Mouse (Mus musculus) midbrain, embryonic 10.5 days (tissue): ENCODE measurements around the gene Abcb1a. TPM values are rescaled to one million over a fixed set of nuclear protein-coding genes. Genes with fewer than 3 reads are reported as not detected.
"Not testable (repeated sequence)": the region's sequence is repeated elsewhere in the genome, so short reads cannot be mapped to it uniquely, and the experiment has no call there.

Source experiments
- DNase-seq: peaks from one replicate; pipeline ENCODE4 v3.0.0-alpha.2; 2017; ENCODE audit warnings: low spot score
- H3K27ac ChIP-seq: fragments of 300-500 bp; sonication (generic); replicated peaks from 2 replicates; pipeline ENCODE4 v1.5.1; 2016; ENCODE audit warnings: mild to moderate bottlenecking
- H3K27me3 ChIP-seq: fragments of 300-500 bp; sonication (generic); 2 replicates; pipeline ENCODE4 v1.6.1; 2016; ENCODE audit warnings: low read depth, mild to moderate bottlenecking; ENCODE audit not compliant: poor library complexity, severe bottlenecking
- H3K36me3 ChIP-seq: fragments of 300-500 bp; sonication (generic); 2 replicates; pipeline ENCODE4 v1.6.1; 2016; ENCODE audit warnings: mild to moderate bottlenecking, moderate library complexity
- H3K4me1 ChIP-seq: fragments of 300-500 bp; sonication (generic); 2 replicates; pipeline ENCODE4 v1.6.1; 2016
- H3K4me3 ChIP-seq: fragments of 300-500 bp; sonication (generic); 2 replicates; pipeline ENCODE4 v1.5.1; 2016; ENCODE audit warnings: mild to moderate bottlenecking, moderate library complexity
- H3K9me3 ChIP-seq: fragments of 300-500 bp; sonication (generic); replicated peaks from 2 replicates; pipeline ENCODE4 v1.6.1; 2016; ENCODE audit warnings: mild to moderate bottlenecking
- WGBS: fragments of 180-500 bp; shearing (Covaris S2); methylation state at CpG from one replicate; pipeline ENCODE4 v1.1.7; 2016; 5-methylcytosine and 5-hydroxymethylcytosine counted together
- polyA plus RNA-seq: library from polyadenylated mRNA; unstranded; fragments of >200 nt; fragmentation: Nextera tagmentation; extraction: Ambion mirVana; gene quantifications from 2 replicates; pipeline ENCODE4 v1.2.1, GENCODE M21; 2016

Abcb1a gene
- polyA plus RNA-seq, 1 experiment from 2014 or later = 0.31 TPM

DNA sequence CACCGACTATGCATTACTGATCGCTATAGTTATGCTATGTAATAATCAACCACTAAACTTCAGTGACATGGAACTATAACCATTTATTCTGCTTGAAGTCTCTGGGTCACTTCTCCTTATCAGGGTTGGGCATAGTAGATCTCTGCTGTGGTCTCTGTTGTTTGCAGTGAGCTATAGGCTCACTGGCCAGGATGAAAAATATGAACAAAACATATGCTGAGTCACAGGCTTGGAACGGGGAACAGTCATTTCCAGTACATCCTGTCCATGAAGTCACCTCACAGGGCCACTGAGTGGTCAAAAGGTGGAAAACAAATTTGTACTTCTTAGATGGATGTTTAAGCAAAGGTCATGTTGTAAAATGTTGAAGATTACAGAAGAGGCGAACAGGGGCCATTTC lies 77.2 kb downstream of the Abcb1a start:
- Histone ChIP-seq H3K4me1 (no peaks in the 10 kb centered on the region), H3K27ac (no peak overlapping the region), H3K27me3 (no peaks in the 10 kb centered on the region), H3K9me3 (no peaks in the 10 kb centered on the region), H3K4me3 (no peak overlapping the region), H3K36me3 (no peaks in the 10 kb centered on the region)
- no peak for DNase-seq
- WGBS = 93% methylated on average over 4 of the region's 4 CpGs

DNA sequence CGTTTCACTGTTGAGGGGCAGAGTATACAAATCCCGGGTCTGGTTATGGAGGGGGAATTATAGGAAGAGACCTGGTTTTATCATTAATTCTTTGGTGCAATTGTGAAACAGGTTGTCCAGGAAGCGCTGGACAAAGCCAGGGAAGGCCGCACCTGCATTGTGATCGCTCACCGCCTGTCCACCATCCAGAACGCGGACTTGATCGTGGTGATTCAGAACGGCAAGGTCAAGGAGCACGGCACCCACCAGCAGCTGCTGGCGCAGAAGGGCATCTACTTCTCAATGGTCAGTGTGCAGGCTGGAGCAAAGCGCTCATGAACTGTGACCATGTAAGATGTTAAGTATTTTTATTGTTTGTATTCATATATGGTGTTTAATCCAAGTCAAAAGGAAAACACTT lies 87.4 kb downstream of the Abcb1a start:
- H3K4me1 ChIP-seq, H3K9me3 ChIP-seq, H3K27me3 ChIP-seq, DNase-seq, H3K36me3 ChIP-seq, H3K4me3 ChIP-seq, H3K27ac ChIP-seq: not testable (repeated sequence)
- WGBS = 91% methylated on average over 13 of the region's 13 CpGs

DNA sequence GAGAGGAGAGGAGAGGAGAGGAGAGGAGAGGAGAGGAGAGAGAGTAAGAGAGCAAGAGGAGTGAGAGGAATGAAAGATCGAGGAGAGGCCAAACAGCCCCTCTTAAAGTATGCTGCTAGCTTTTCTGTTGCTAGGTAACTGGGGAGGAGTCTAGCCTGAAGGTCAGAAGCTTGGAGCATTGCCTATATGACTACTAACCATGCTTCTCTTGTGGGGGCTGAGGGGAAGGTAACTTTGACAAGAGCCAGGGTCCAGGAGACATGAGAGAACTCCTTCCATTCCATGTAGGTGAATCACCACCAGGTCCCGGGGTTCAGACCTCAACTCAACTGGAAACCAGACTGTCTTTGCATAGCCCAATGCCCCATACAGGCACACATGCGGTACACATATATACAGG lies 113.0 kb downstream of the Abcb1a start:
- no peak for DNase-seq
- no peaks in the 10 kb centered on the region for H3K27me3 ChIP-seq
- 63% methylated on average over 3 of the region's 3 CpGs for WGBS
- H3K4me3 ChIP-seq = no peak overlapping the region
- no peaks in the 10 kb centered on the region for H3K9me3 ChIP-seq
- H3K4me1 ChIP-seq = no peaks in the 10 kb centered on the region
- H3K27ac ChIP-seq = no peak overlapping the region
- no peaks in the 10 kb centered on the region for H3K36me3 ChIP-seq

DNA sequence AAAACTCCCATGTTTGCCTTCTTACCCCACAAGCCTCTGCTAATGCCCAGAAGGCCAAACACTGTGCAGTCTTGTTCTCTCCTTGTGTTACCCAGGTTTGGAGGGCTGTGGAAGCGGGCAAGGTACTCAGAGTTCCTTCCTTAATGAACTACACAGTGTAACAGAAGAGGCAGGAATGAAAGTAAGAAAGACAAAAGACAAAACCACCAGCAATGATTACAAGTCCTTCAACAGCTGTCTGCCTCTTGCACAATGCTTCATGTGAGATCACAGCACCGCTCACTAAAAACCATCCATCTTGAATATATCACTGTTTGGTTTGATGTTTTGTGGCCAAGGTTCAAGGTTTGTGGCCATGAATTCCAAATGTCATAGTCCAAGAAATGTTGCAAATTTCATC lies 118.4 kb downstream of the Abcb1a start:
- DNase-seq = no peak
- 89% methylated on average over 2 of the region's 2 CpGs for WGBS

DNA sequence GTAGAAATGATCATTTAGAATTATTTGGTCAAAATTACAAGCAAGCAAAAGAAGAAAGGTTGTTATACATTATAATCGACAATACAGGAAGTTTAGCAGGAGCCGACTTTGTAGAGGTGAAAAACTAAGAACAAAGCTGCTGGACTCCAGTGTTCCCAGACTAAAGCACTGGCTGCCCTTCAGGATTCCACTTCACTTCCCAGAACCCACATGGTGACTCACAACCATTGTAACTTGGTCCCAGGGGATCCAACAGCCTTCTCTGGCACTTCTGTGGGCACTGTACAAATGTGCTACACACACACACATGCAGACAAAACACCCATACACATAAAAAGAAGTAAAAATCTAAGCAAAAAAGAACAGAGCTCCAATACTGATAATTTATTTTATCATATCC lies 118.9 kb downstream of the Abcb1a start:
- no peak for DNase-seq
- H3K27ac ChIP-seq = no peak overlapping the region
- H3K9me3 ChIP-seq = no peaks in the 10 kb centered on the region
- no peak overlapping the region for H3K4me3 ChIP-seq
- no peaks in the 10 kb centered on the region for H3K4me1 ChIP-seq
- no peaks in the 10 kb centered on the region for H3K27me3 ChIP-seq
- no peaks in the 10 kb centered on the region for H3K36me3 ChIP-seq
- 81% methylated on average over 2 of the region's 2 CpGs for WGBS

More for the DNA sequence above, 118.4 kb downstream of the Abcb1a start:
- H3K27me3 ChIP-seq = no peaks in the 10 kb centered on the region
- H3K4me1 ChIP-seq = no peaks in the 10 kb centered on the region
- no peak overlapping the region for H3K27ac ChIP-seq
- no peaks in the 10 kb centered on the region for H3K9me3 ChIP-seq
- H3K36me3 ChIP-seq = no peaks in the 10 kb centered on the region
- H3K4me3 ChIP-seq = no peak overlapping the region

DNA sequence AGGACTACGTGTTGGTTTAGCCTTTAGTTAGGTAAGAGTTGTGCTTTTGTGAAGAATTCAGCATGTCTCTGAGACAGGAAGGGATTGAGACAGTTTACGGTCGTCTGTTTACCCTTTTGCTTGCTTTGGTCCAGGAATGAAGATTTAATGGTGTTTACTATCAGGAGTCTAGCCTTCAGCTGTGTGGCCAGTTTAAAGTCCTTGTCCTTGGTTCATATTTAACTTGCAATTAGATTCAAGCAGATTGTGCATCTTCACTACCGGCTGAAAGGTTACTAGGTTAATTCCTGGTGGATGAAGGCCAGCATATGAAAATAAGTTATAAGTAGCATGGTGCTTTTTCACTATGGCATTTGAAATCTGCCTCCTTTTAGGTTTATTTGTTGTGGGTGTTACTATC lies 132.4 kb downstream of the Abcb1a start:
- DNase-seq = no peak
- 80% methylated on average over 4 of the region's 4 CpGs for WGBS

More for the DNA sequence above, 132.4 kb downstream of the Abcb1a start:
- H3K9me3 ChIP-seq = no peaks in the 10 kb centered on the region
- H3K4me3 ChIP-seq = no peak overlapping the region
- H3K27me3 ChIP-seq = peaks cover 9% of the 10 kb centered on the region
- no peaks in the 10 kb centered on the region for H3K36me3 ChIP-seq
- H3K27ac ChIP-seq = no peak overlapping the region
- H3K4me1 ChIP-seq = no peaks in the 10 kb centered on the region

Other genes starting within 250 kb of the Abcb1a start
- 56.1 and 62.5 TPM in 2 replicates for gene Dbf4, start 237.4 kb upstream of the Abcb1a start, polyA plus RNA-seq
- gene Slc25a40, start 237.2 kb upstream of the Abcb1a start, polyA plus RNA-seq = 9.6 and 9.7 TPM in 2 replicates
- 4.0 and 6.4 TPM in 2 replicates for gene Rundc3b, start 37.1 kb upstream of the Abcb1a start, polyA plus RNA-seq
- gene Abcb1b, start 138.1 kb downstream of the Abcb1a start, polyA plus RNA-seq = 0.42 and 1.4 TPM in 2 replicates
- gene Abcb4, start 233.6 kb downstream of the Abcb1a start, polyA plus RNA-seq = 0.21 and 0.46 TPM in 2 replicates